ENCODE assay signal across 15 mouse cellular contexts in the genomic region with DNA sequence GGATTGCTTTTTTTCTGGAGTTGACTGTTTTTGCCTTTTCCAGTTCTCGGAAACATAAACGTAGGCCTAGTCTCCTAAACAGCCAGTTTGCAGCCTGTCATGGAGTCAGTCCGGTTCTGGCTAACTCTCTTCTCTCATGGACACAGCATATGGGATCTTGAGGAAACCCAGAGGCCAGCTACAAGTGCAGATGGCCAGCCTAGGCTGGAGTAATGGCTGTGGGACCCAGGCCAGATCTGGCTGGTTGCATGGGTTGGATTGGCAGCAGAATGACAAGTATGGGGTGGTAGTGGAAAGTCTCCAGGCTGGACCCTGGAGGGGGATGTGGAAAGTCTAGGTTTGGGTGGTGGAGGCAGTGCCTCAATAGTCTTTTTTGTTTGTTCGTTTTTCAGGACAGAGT.
"Had no signal": no experiment of that assay in that cellular context is flagged by ENCODE, and none has a peak within 500 bp of the region (broad histone marks: within the 10 kb centered on the region; RNA-seq: fewer than 3 reads in every experiment).

No protein-coding gene starts in this region.

- DNase-seq: heart, postnatal 10 days; heart, postnatal 36 days; heart, postnatal 4 days; kidney, adult 11 months; kidney, adult 18-20 months; kidney, adult 2 months; kidney, adult 8-10 months; kidney, adult 9 months; kidney, postnatal 10 days; kidney, postnatal 14 days; kidney, postnatal 25 days; kidney, postnatal 36 days; kidney, postnatal 4 days; layer of hippocampus, adult 9-11 months; layer of hippocampus, postnatal 36 days had no signal
